Comparison of ENCODE assay signal across 22 mouse cellular contexts in the genomic region with DNA sequence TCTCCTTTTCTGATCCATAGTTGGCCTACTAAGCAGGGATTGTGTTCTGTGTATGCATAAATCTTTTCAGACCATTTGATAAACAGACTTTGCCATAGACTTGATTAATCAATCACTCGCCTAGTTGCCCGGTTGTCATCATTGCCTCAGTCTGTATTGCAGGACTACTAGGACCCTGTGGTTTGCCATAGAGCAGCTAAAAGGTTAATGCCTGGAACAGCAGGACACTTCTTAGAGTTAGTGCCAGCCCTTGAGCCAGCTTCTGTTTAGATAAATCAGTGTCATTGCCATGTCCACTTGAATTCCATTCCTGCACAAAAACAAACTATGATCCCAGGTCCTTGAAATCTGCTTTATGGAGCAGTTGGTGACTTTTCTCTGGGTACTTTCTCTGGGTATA. TPM values are rescaled to one million over a fixed set of nuclear protein-coding genes. Genes with fewer than 3 reads are reported as not detected.
DNase-seq lines count a peak whose midpoint lies in the region; ATAC-seq and TF ChIP-seq lines count a peak whose summit lies in the region.
"Had no signal": no experiment of that assay in that cellular context is flagged by ENCODE, and none has a peak within 500 bp of the region (broad histone marks: within the 10 kb centered on the region; RNA-seq: fewer than 3 reads in every experiment).

No protein-coding gene starts in this region.

- no peak overlapping the region for H3K27ac ChIP-seq in liver, adult 2 months (replicated peaks; ENCODE audit: insufficient read depth, low read depth, low read length)
- H3K27ac ChIP-seq: embryonic facial prominence, embryonic 10.5 days; forebrain, embryonic 13.5 days; heart, embryonic 15.5 days; hindbrain, embryonic 10.5 days; hindbrain, embryonic 14.5 days; intestine, embryonic 15.5 days had no signal

- no peak for TF ChIP-seq CTCF in liver, adult 2 months (IDR thresholded peaks at IDR 0.05; ENCODE audit: low read depth, low read length)

- H3K4me1 ChIP-seq in liver, adult 2 months (ENCODE audit: control insufficient read depth, insufficient read depth, low read length): peaks cover 2% of the 10 kb centered on the region; the same call in 1 of the 2 replicates
- H3K4me1 ChIP-seq: embryonic facial prominence, embryonic 10.5 days; forebrain, embryonic 13.5 days; heart, embryonic 15.5 days; hindbrain, embryonic 10.5 days; intestine, embryonic 15.5 days had no signal

- 0 out of 2 replicates have a peak, but pooled peaks cover 6% of the 10 kb centered on the region for H3K79me2 ChIP-seq in liver, adult 2 months (ENCODE audit: control insufficient read depth, insufficient read depth, low read length)

- WGBS in liver, adult 2 months: 25% methylated on average over 2 of the region's 2 CpGs

- peaks cover 2% of the 10 kb centered on the region; the same call in 1 of the 2 replicates for H3K36me3 ChIP-seq in liver, adult 2 months (ENCODE audit: control insufficient read depth, insufficient read depth, low read length)
- H3K36me3 ChIP-seq: embryonic facial prominence, embryonic 10.5 days; heart, embryonic 15.5 days; hindbrain, embryonic 10.5 days; intestine, embryonic 15.5 days had no signal

- TF ChIP-seq POLR2A in liver, adult 2 months (IDR thresholded peaks at IDR 0.05; ENCODE audit: extremely low read depth, insufficient read depth, low read length): no peak

- DNase-seq in adrenal gland, postnatal 14 days: peak; percentile 26
- DNase-seq in adrenal gland, postnatal 10 days: no peak
- peak; percentile 6 for DNase-seq in gastrocnemius, postnatal 25 days
- no peak for DNase-seq in gastrocnemius, postnatal 4 days (ENCODE audit: low spot score in 2 of 2)
- DNase-seq in liver, adult 2 months (ENCODE audit: extremely low read depth, low read depth, low spot score): peak; percentile 82
- DNase-seq in liver: no peak
- DNase-seq: cerebellum, adult 2 months; cerebellum, postnatal 10 days; forebrain, postnatal 0 days; gastrocnemius, postnatal 14 days; heart, postnatal 14 days; kidney, adult 18-20 months had no signal

- H3K4me3 ChIP-seq in liver, adult 2 months (ENCODE audit: insufficient read depth, low read depth, low read length): peak overlapping the region; percentile 14; the same call in 1 of the 2 replicates
- H3K4me3 ChIP-seq: embryonic facial prominence, embryonic 10.5 days; forebrain, embryonic 13.5 days; heart, embryonic 15.5 days; hindbrain, embryonic 10.5 days; intestine, embryonic 15.5 days had no signal

- no peak overlapping the region for H3K9ac ChIP-seq in liver, adult 2 months (ENCODE audit: low read depth, low read length)
- H3K9ac ChIP-seq: forebrain, embryonic 13.5 days; forebrain, postnatal 0 days; heart, embryonic 15.5 days; hindbrain, embryonic 14.5 days; intestine, embryonic 15.5 days had no signal

- ATAC-seq in frontal cortex, adult (ENCODE audit: low TSS enrichment): no peak
- ATAC-seq: activated CD4-positive, CD25-positive, alpha-beta regulatory T cell, adult 4 months; forebrain, embryonic 13.5 days; forebrain, postnatal 0 days; intestine, embryonic 15.5 days; Patski had no signal

- no peaks in the 10 kb centered on the region for H3K27me3 ChIP-seq in liver, adult 2 months (ENCODE audit: control insufficient read depth, insufficient read depth, low read length)
- H3K27me3 ChIP-seq: CH12.LX; forebrain, embryonic 13.5 days; heart, embryonic 15.5 days; intestine, embryonic 15.5 days had no signal

RNA-seq across cellular contexts. Expression of a gene that starts 9.2 kb away (rescaled TPM):
- 18.9 and 22.9 TPM in 2 replicates for total RNA-seq in adrenal gland, postnatal 14 days (2021)
- total RNA-seq in adrenal gland, postnatal 10 days (2021): 10 to 100 TPM; 16.0 to 23.0 TPM
- total RNA-seq in gastrocnemius, postnatal 25 days (2021): 1 to 10 TPM; 4.1 to 7.5 TPM
- total RNA-seq in gastrocnemius, postnatal 4 days (2021): 10 to 100 TPM in 1 of 2 experiments, 1 to 10 TPM in 1; 9.1 to 15.6 TPM
- total RNA-seq in liver, adult 2 months (2014; rRNA removed): 9.3 and 10.7 TPM in 2 replicates
- polyA plus RNA-seq in liver, adult 2 months (2012; rRNA removed): 5.6 and 5.7 TPM in 2 replicates

RNA-seq across cellular contexts. Expression of a gene that starts 10.9 kb away (rescaled TPM):
- total RNA-seq in adrenal gland, postnatal 14 days (2021): 30.5 and 42.7 TPM in 2 replicates
- total RNA-seq in adrenal gland, postnatal 10 days (2021): 10 to 100 TPM; 25.7 to 26.4 TPM
- total RNA-seq in gastrocnemius, postnatal 25 days (2021): 10 to 100 TPM; 17.0 to 37.5 TPM
- total RNA-seq in gastrocnemius, postnatal 4 days (2021): 10 to 100 TPM in 1 of 2 experiments, 1 to 10 TPM in 1; 4.4 to 10.3 TPM
- 23.8 and 31.6 TPM in 2 replicates for total RNA-seq in liver, adult 2 months (2014; rRNA removed)
- polyA plus RNA-seq in liver, adult 2 months (2012; rRNA removed): 21.2 and 23.5 TPM in 2 replicates

RNA-seq across cellular contexts. Expression of a gene that starts 51.7 kb away (rescaled TPM):
- total RNA-seq in adrenal gland, postnatal 14 days (2021): 152 and 203 TPM in 2 replicates
- total RNA-seq in adrenal gland, postnatal 10 days (2021): 10 to 100 TPM; 65.6 to 83.7 TPM
- total RNA-seq in gastrocnemius, postnatal 25 days (2021): 10 to 100 TPM in 1 of 2 experiments, 1 to 10 TPM in 1; 5.6 to 27.5 TPM
- 1 to 10 TPM; 5.6 to 8.2 TPM for total RNA-seq in gastrocnemius, postnatal 4 days (2021)
- total RNA-seq in liver, adult 2 months (2014; rRNA removed): 15.8 and 28.4 TPM in 2 replicates
- polyA plus RNA-seq in liver, adult 2 months (2012; rRNA removed): 41.1 and 48.4 TPM in 2 replicates

RNA-seq across cellular contexts. Expression of a gene that starts 58.5 kb away (rescaled TPM):
- total RNA-seq in adrenal gland, postnatal 14 days (2021): 11.7 and 11.9 TPM in 2 replicates
- total RNA-seq in adrenal gland, postnatal 10 days (2021): 10 to 100 TPM in 1 of 2 experiments, 1 to 10 TPM in 1; 8.9 to 14.5 TPM
- total RNA-seq in gastrocnemius, postnatal 25 days (2021): under 1 TPM; 0.36 to 0.59 TPM
- total RNA-seq in gastrocnemius, postnatal 4 days (2021): 10 to 100 TPM; 16.2 to 19.3 TPM
- total RNA-seq in liver, adult 2 months (2014; rRNA removed): under 0.01 and 0.20 TPM in 2 replicates
- 0.02 and 0.28 TPM in 2 replicates for polyA plus RNA-seq in liver, adult 2 months (2012; rRNA removed)
- polyA plus RNA-seq: activated CD4-positive, CD25-positive, alpha-beta regulatory T cell, adult 4 months had no signal

Comparison
In these comparisons a context has a peak if more than half of its experiments do, and no peak if none do; other contexts are left out.
1. DNase-seq: peak in adrenal gland, postnatal 14 days (single experiment), gastrocnemius, postnatal 25 days (single experiment) and liver, adult 2 months (single experiment); none in adrenal gland, postnatal 10 days (single experiment), gastrocnemius, postnatal 4 days (0 of 2) and liver (single experiment).